Mouse (Mus musculus) bone marrow, adult 2 months (tissue): ENCODE data around the gene Dzip1.

Experiments
- CTCF ChIP-seq: fragments of 200-500 bp; IDR thresholded peaks from 2 replicates; pipeline ENCODE4 v1.5.1; 2011; ENCODE audit warnings: low read length, control low read depth; ENCODE audit not compliant: control insufficient read depth, insufficient read depth
- POLR2A ChIP-seq: fragments of 200-500 bp; IDR thresholded peaks from 2 replicates; pipeline ENCODE4 v1.6.1; 2011; ENCODE audit warnings: low read depth, mild to moderate bottlenecking, control low read depth, low read length, borderline replicate concordance; ENCODE audit not compliant: control insufficient read depth

GRCm38 (mm10) chr14:118867366-118867765 is 57.9 kb downstream of the Dzip1 start:
- TF ChIP-seq CTCF (no peak), POLR2A (no peak)
